Mouse (Mus musculus): ENCODE measurements around the gene Rnf4. TPM values are rescaled to one million over a fixed set of nuclear protein-coding genes. Genes with fewer than 3 reads are reported as not detected.

The Rnf4 gene
- 151 and 164 TPM in 2 replicates for polyA plus RNA-seq (2015; fragmentation: Nextera tagmentation; extraction: Ambion mirVana)

DNA sequence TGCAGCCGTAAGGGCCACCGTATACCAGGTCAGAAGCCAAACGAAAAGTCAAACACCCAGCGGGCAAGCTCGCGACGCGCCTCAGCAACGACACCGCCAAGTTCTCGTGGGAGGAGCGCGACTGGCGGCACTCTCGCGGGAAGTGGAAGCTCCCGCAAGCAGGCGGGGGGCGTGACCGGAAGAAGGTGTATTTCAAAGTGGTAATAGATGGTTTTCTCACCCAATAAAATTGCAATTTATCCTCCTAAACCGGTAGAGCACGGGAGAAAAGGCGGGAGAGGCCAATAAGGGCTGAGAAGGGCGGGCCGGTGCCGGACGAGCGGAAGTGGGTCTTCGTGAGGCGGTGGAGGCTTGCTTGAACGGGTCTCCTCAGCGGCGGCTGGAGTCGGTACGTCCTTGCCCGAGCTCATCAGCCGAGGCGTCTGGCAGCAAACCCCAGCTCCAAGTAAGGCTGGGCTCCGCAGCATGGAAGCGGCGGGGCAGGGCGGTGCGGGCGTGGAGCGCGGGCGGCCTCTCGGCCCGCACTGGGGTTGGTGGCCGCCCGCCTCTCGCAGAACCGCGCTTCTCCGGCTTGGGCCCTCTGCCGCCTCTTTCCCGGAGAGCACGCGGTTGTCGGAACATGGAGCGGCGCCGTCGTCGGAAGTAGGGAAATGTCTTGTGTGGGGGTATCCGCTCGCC lies at the start of gene Rnf4:
Rnf4 (plus strand) TSS at position 193 of the 678 bp plus-strand sequence.
- peak within 1 kb of the TSS; percentile 98 for H3K27ac ChIP-seq (ENCODE audit: low read length)
- no peaks in the 10 kb centered on the region for H3K36me3 ChIP-seq (ENCODE audit: control insufficient read depth, insufficient read depth, low read length)
- WGBS = under 1% methylated on average over 67 of the region's 67 CpGs
- peak; percentile 97 for ATAC-seq (ENCODE audit: insufficient read depth, low FRiP score)
- H3K4me1 ChIP-seq (ENCODE audit: control insufficient read depth, insufficient read depth, low read length) = peaks cover 14% of the 10 kb centered on the region
- no peaks in the 10 kb centered on the region for H3K9me3 ChIP-seq (replicated peaks; ENCODE audit: control insufficient read depth, low read length)
- no peaks in the 10 kb centered on the region for H3K27me3 ChIP-seq (ENCODE audit: control insufficient read depth, insufficient read depth, low read length)
- peak within 1 kb of the TSS; percentile 98 for H3K9ac ChIP-seq (ENCODE audit: low read length)
- H3K4me2 ChIP-seq (ENCODE audit: low read depth, low read length) = peak within 1 kb of the TSS; percentile 89
- H3K4me3 ChIP-seq (replicated peaks; ENCODE audit: low read length) = peak within 1 kb of the TSS; percentile 97

DNA sequence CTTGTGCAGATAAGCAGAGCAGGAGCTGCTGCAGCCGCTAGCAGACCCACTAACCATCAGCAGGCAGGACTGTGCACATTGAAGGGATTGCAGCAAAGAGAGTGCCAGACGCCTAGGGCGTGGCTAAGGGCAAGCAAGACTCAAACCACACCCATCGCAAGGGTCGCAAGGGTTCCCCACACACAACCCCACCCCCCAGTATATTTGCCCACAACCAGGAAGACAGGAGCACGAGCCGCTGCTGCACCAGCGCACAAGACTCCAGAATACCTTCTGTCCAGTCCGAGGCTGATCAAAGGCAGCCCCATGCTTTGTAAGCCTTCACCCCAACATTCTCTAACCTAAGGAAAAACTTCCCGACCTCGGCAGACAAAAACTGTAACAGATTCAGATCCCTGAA lies 49.6 kb upstream of the Rnf4 start:
- no peaks in the 10 kb centered on the region for H3K9me3 ChIP-seq (replicated peaks; ENCODE audit: control insufficient read depth, low read length)
- peak overlapping the region; percentile 92 for H3K4me2 ChIP-seq (ENCODE audit: low read depth, low read length)
- 5% methylated on average over 11 of the region's 11 CpGs for WGBS
- no peak overlapping the region for H3K9ac ChIP-seq (ENCODE audit: low read length)
- H3K4me3 ChIP-seq (replicated peaks; ENCODE audit: low read length) = peak overlapping the region; percentile 59
- H3K27me3 ChIP-seq (ENCODE audit: control insufficient read depth, insufficient read depth, low read length) = peaks cover 37% of the 10 kb centered on the region
- peaks cover 12% of the 10 kb centered on the region; the same call in 1 of the 2 replicates for H3K4me1 ChIP-seq (ENCODE audit: control insufficient read depth, insufficient read depth, low read length)
- no peak overlapping the region for H3K27ac ChIP-seq (ENCODE audit: low read length)
- no peaks in the 10 kb centered on the region for H3K36me3 ChIP-seq (ENCODE audit: control insufficient read depth, insufficient read depth, low read length)
- ATAC-seq (ENCODE audit: insufficient read depth, low FRiP score) = no peak

DNA sequence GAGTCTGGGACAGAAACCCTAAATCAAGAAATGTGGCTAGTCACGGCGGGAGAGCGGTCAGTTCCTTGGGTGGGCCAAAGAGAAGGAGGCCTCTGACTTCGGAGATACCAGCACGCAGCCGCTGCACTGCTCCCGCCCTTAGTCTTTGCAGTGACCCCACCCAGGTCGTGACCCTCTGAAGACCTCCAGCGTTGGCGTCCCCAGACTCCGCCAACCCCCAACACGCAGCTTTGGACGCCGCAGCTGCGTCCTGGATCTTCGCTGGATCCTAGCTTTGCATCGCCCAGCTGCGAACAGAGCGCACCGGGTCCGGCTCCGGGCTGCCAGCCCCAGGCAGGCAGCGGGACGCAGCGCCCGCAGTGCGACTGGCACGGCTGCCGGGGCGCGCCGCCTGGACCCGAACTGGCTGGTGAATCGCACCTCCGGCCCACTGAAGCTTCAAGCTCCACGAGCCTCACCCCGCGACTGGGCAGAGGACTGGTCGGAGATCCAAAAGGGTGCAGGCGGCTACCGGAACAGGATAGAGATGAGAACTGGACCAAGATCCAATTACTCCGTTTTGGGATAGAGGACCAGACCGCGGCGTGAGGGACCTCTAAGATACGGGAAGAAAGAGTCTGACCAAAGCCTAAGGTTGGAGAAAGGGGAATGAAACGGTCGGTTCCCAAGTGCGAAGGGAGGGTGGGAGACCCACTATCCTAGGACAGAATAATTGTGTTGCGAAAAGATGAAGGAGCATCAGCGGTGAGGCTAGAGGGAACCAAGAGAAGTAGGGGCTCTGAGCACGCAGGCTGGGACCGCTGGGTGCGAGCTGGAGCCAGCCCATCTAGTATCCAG lies 48.9 kb upstream of the Rnf4 start:
- Histone ChIP-seq H3K4me2 (ENCODE audit: low read depth, low read length) (peak overlapping the region; percentile 92), H3K9ac (ENCODE audit: low read length) (peak overlapping the region; percentile 18; the same call in 1 of the 2 replicates), H3K4me3 (replicated peaks; ENCODE audit: low read length) (peak overlapping the region; percentile 59), H3K36me3 (ENCODE audit: control insufficient read depth, insufficient read depth, low read length) (no peaks in the 10 kb centered on the region), H3K27me3 (ENCODE audit: control insufficient read depth, insufficient read depth, low read length) (peaks cover 37% of the 10 kb centered on the region), H3K27ac (ENCODE audit: low read length) (no peak overlapping the region), H3K4me1 (ENCODE audit: control insufficient read depth, insufficient read depth, low read length) (peaks cover 12% of the 10 kb centered on the region; the same call in 1 of the 2 replicates), H3K9me3 (replicated peaks; ENCODE audit: control insufficient read depth, low read length) (no peaks in the 10 kb centered on the region)
- under 1% methylated on average over 54 of the region's 54 CpGs for WGBS
- no peak for ATAC-seq (ENCODE audit: insufficient read depth, low FRiP score)

DNA sequence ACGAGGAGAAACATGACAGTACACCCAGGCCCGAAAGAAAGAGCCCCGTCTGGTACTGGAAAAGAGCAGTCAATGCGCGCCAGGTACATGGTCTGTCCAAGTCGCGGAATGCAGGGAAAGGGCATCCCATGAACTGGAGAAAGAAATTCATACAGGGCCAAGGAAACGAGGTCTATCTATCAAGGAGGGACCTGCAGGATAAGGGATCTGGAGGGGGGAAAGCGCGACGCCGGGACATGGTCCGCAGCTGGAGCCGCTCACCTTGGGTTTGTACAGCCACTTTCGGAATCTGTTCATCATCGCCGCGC lies 48.3 kb upstream of the Rnf4 start:
- H3K27me3 ChIP-seq (ENCODE audit: control insufficient read depth, insufficient read depth, low read length) = peaks cover 37% of the 10 kb centered on the region
- H3K36me3 ChIP-seq (ENCODE audit: control insufficient read depth, insufficient read depth, low read length) = no peaks in the 10 kb centered on the region
- H3K9ac ChIP-seq (ENCODE audit: low read length) = peak overlapping the region; percentile 60

DNA sequence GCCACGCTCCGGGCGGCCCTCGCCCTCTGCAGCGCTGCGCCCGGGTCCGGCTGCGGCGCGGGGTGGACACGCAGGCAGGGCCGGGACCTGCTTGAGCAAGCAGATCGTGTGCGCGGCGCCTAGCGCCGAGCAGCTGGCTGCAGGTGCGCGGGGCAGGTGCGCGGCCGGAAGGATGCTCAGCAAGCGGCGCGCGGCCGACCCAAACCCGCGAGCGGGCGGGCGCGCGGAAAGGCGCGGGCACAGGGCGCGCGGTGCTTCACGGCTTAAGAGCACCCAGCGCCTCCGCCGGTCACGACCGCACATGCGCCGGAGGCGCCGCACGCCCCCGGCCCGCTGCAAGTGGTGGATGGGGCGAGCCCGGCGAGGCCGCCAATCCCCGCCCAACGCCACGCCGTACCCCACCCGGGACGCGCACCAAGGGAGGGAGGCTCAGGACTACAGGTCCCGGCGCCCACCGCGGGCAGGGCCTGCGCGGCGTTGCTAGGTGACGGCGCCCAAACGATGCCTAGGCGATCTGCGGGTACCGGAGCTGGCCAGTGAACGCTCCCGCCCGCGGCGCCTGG lies 47.9 kb upstream of the Rnf4 start, which contains the start of the genes Zfyve28 and Cfap99:
Zfyve28 (minus strand) TSS at position 296 of the 563 bp plus-strand sequence.
Cfap99 (plus strand) TSS at position 447 of the 563 bp plus-strand sequence.
- peaks cover 37% of the 10 kb centered on the region for H3K27me3 ChIP-seq (ENCODE audit: control insufficient read depth, insufficient read depth, low read length)

More for the DNA sequence above, 48.3 kb upstream of the Rnf4 start:
- H3K4me1 ChIP-seq (ENCODE audit: control insufficient read depth, insufficient read depth, low read length) = peaks cover 12% of the 10 kb centered on the region; the same call in 1 of the 2 replicates
- H3K4me2 ChIP-seq (ENCODE audit: low read depth, low read length) = peak overlapping the region; percentile 92
- no peaks in the 10 kb centered on the region for H3K9me3 ChIP-seq (replicated peaks; ENCODE audit: control insufficient read depth, low read length)
- under 1% methylated on average over 18 of the region's 18 CpGs for WGBS
- no peak overlapping the region for H3K27ac ChIP-seq (ENCODE audit: low read length)
- H3K4me3 ChIP-seq (replicated peaks; ENCODE audit: low read length) = peak overlapping the region; percentile 59
- ATAC-seq (ENCODE audit: insufficient read depth, low FRiP score) = no peak

DNA sequence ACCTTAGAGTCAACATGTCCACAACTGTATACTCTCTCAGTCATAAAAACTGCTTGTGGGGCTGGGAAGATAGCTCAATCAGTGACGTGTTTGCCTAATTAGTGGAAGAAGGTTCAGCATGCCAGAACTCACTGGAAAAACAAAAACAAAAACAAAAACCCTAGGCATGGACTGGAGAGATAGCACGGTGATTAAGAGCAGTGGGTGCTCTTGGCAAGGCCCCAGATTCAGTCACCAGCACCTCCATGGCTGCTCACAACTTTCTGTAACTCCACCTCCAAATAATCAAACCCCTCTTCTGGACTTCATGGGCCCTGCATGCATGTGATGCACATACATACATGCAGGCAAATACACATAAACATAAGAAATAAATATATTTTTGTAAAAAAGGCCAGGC lies 46.8 kb upstream of the Rnf4 start:
- no peaks in the 10 kb centered on the region for H3K9me3 ChIP-seq (replicated peaks; ENCODE audit: control insufficient read depth, low read length)
- no peak overlapping the region for H3K4me3 ChIP-seq (replicated peaks; ENCODE audit: low read length)
- no peak overlapping the region for H3K4me2 ChIP-seq (ENCODE audit: low read depth, low read length)
- no peak for ATAC-seq (ENCODE audit: insufficient read depth, low FRiP score)
- peaks cover 12% of the 10 kb centered on the region; the same call in 1 of the 2 replicates for H3K4me1 ChIP-seq (ENCODE audit: control insufficient read depth, insufficient read depth, low read length)
- H3K36me3 ChIP-seq (ENCODE audit: control insufficient read depth, insufficient read depth, low read length) = no peaks in the 10 kb centered on the region
- 67% methylated on average over 2 of the region's 2 CpGs for WGBS
- peaks cover 37% of the 10 kb centered on the region for H3K27me3 ChIP-seq (ENCODE audit: control insufficient read depth, insufficient read depth, low read length)
- no peak overlapping the region for H3K27ac ChIP-seq (ENCODE audit: low read length)
- no peak overlapping the region for H3K9ac ChIP-seq (ENCODE audit: low read length)

More for the DNA sequence above, 47.9 kb upstream of the Rnf4 start, which contains the start of the genes Zfyve28 and Cfap99:
- H3K9ac ChIP-seq (ENCODE audit: low read length) = peak within 1 kb of the TSS; percentile 60
- H3K4me2 ChIP-seq (ENCODE audit: low read depth, low read length) = peak within 1 kb of the TSS; percentile 92
- H3K36me3 ChIP-seq (ENCODE audit: control insufficient read depth, insufficient read depth, low read length) = no peaks in the 10 kb centered on the region
- under 1% methylated on average over 82 of the region's 83 CpGs for WGBS
- peaks cover 12% of the 10 kb centered on the region; the same call in 1 of the 2 replicates for H3K4me1 ChIP-seq (ENCODE audit: control insufficient read depth, insufficient read depth, low read length)
- peak; percentile 93 for ATAC-seq (ENCODE audit: insufficient read depth, low FRiP score)
- peak within 1 kb of the TSS; percentile 59 for H3K4me3 ChIP-seq (replicated peaks; ENCODE audit: low read length)
- no peaks in the 10 kb centered on the region for H3K9me3 ChIP-seq (replicated peaks; ENCODE audit: control insufficient read depth, low read length)
- H3K27ac ChIP-seq (ENCODE audit: low read length) = no peak within 1 kb of the TSS

DNA sequence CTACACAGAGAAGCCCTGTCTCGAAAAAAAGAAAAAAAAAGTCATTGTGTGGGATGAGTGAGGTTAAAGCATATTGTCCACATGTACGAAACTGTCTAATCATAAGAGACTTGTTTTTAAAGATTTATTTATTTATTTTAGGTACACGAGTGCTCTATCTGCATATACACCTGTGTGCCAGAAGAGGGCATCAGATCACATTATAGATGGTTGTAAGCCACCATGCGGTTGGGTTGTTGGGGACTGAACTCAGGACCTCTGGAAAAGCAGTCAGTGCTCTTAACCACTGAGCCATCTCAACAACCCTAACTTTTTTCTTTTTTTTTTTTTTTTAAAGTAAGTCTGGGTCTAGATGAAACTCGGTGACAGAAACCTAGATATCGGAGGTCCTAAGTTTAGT lies 42.7 kb upstream of the Rnf4 start:
- Histone ChIP-seq H3K27me3 (ENCODE audit: control insufficient read depth, insufficient read depth, low read length) (peaks cover 10% of the 10 kb centered on the region), H3K4me1 (ENCODE audit: control insufficient read depth, insufficient read depth, low read length) (no peaks in the 10 kb centered on the region), H3K4me2 (ENCODE audit: low read depth, low read length) (no peak overlapping the region), H3K9me3 (replicated peaks; ENCODE audit: control insufficient read depth, low read length) (no peaks in the 10 kb centered on the region), H3K9ac (ENCODE audit: low read length) (no peak overlapping the region), H3K27ac (ENCODE audit: low read length) (no peak overlapping the region), H3K4me3 (replicated peaks; ENCODE audit: low read length) (no peak overlapping the region), H3K36me3 (ENCODE audit: control insufficient read depth, insufficient read depth, low read length) (no peaks in the 10 kb centered on the region)
- ATAC-seq (ENCODE audit: insufficient read depth, low FRiP score) = no peak
- 78% methylated on average over 6 of the region's 6 CpGs for WGBS

DNA sequence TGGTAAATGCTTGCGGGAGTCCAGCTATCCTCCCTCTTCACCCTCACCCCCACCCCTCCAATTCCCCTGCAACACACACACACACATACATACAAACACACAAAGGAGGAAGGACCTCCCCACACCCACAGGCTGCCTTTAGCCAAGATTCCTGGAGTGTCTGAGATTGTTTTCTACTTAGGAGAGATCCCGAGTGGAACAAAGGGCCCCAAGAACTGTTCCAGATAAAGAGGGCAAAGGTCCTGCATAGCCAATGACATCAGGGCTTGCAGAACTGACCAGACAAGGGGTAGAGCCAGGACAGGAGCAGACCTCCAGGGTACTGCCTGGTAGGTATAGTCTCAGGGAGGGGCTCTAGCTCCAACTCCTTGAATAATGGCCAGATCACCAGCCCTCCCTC lies 41.4 kb upstream of the Rnf4 start:
- ATAC-seq (ENCODE audit: insufficient read depth, low FRiP score) = no peak
- Histone ChIP-seq H3K4me2 (ENCODE audit: low read depth, low read length) (no peak overlapping the region), H3K4me1 (ENCODE audit: control insufficient read depth, insufficient read depth, low read length) (no peaks in the 10 kb centered on the region), H3K27ac (ENCODE audit: low read length) (no peak overlapping the region), H3K4me3 (replicated peaks; ENCODE audit: low read length) (no peak overlapping the region), H3K36me3 (ENCODE audit: control insufficient read depth, insufficient read depth, low read length) (no peaks in the 10 kb centered on the region), H3K9ac (ENCODE audit: low read length) (no peak overlapping the region), H3K27me3 (ENCODE audit: control insufficient read depth, insufficient read depth, low read length) (no peaks in the 10 kb centered on the region), H3K9me3 (replicated peaks; ENCODE audit: control insufficient read depth, low read length) (no peaks in the 10 kb centered on the region)
- WGBS = 28% methylated on average over 2 of the region's 2 CpGs

Data from stomach, embryonic 16.5 days (tissue).